Comparison of ENCODE assay signal across 24 mouse cellular contexts in genomic region chr17:46987631-46988030, GRCm38 (mm10). TPM values are rescaled to one million over a fixed set of nuclear protein-coding genes. Genes with fewer than 3 reads are reported as not detected.
DNase-seq lines count a peak whose midpoint lies in the region; ATAC-seq and TF ChIP-seq lines count a peak whose summit lies in the region.
"Had no signal": no experiment of that assay in that cellular context is flagged by ENCODE, and none has a peak within 500 bp of the region (broad histone marks: within the 10 kb centered on the region; RNA-seq: fewer than 3 reads in every experiment).

No protein-coding gene starts in this region.

- no peak for TF ChIP-seq CTCF in layer of hippocampus, adult 2 months (conservative IDR thresholded peaks at IDR 0.05)
- no peak for TF ChIP-seq CTCF in cortical plate, adult 2 months (IDR thresholded peaks at IDR 0.05; ENCODE audit: extremely low read depth, insufficient read depth, low read length)

- no peak overlapping the region for H3K4me3 ChIP-seq in layer of hippocampus, adult 2 months
- H3K4me3 ChIP-seq in cortical plate, adult 2 months (ENCODE audit: insufficient read depth, low read length): no peak overlapping the region
- no peak overlapping the region for H3K4me3 ChIP-seq in heart, embryonic 11.5 days (ENCODE audit: low read depth, low read length)
- H3K4me3 ChIP-seq: embryonic facial prominence, embryonic 13.5 days; embryonic facial prominence, embryonic 15.5 days; erythroblast, embryonic 14.5 days; forebrain, embryonic 10.5 days; forebrain, embryonic 12.5 days had no signal

- no peaks in the 10 kb centered on the region for H3K27me3 ChIP-seq in heart, embryonic 11.5 days (ENCODE audit: control insufficient read depth, insufficient read depth, low read length)
- H3K27me3 ChIP-seq: embryonic facial prominence, embryonic 13.5 days; embryonic facial prominence, embryonic 15.5 days; forebrain, embryonic 12.5 days had no signal

- H3K4me2 ChIP-seq in heart, embryonic 11.5 days: no peak overlapping the region
- H3K4me2 ChIP-seq: embryonic facial prominence, embryonic 13.5 days; embryonic facial prominence, embryonic 15.5 days; forebrain, embryonic 12.5 days had no signal

- no peaks in the 10 kb centered on the region for H3K9me3 ChIP-seq in heart, embryonic 11.5 days (replicated peaks; ENCODE audit: control insufficient read depth, low read length)
- H3K9me3 ChIP-seq: embryonic facial prominence, embryonic 13.5 days; embryonic facial prominence, embryonic 15.5 days; forebrain, embryonic 10.5 days; forebrain, embryonic 12.5 days had no signal

- H3K36me3 ChIP-seq in heart, embryonic 11.5 days (ENCODE audit: control insufficient read depth, insufficient read depth, low read length): peaks cover 39% of the 10 kb centered on the region

- no peak for TF ChIP-seq POLR2A in cortical plate, adult 2 months (IDR thresholded peaks at IDR 0.05; ENCODE audit: extremely low read depth, insufficient read depth, low read length)

- intact Hi-C loops in left cerebral cortex, postnatal 25 days (cut with DNase I): no loop called here

- H3K9ac ChIP-seq in heart, embryonic 11.5 days (ENCODE audit: low read depth, low read length): no peak overlapping the region
- H3K9ac ChIP-seq: embryonic facial prominence, embryonic 13.5 days; embryonic facial prominence, embryonic 15.5 days; forebrain, embryonic 12.5 days had no signal

- ATAC-seq in heart, embryonic 11.5 days (replicated peaks; ENCODE audit: insufficient number of reproducible peaks, low FRiP score, low TSS enrichment): no peak
- ATAC-seq: forebrain, embryonic 14.5 days; forebrain, embryonic 16.5 days had no signal

- H3K27ac ChIP-seq in layer of hippocampus, adult 2 months: peak overlapping the region; percentile 70
- H3K27ac ChIP-seq in cortical plate, adult 2 months (ENCODE audit: insufficient read depth, low read length): peak overlapping the region; percentile 79; the same call in 1 of the 2 replicates
- H3K27ac ChIP-seq in heart, embryonic 11.5 days (ENCODE audit: low read depth, low read length): no peak overlapping the region
- H3K27ac ChIP-seq: embryonic facial prominence, embryonic 13.5 days; embryonic facial prominence, embryonic 15.5 days; forebrain, embryonic 10.5 days; forebrain, embryonic 12.5 days had no signal

- DNase-seq in layer of hippocampus, adult 2 months (ENCODE audit: low spot score in 2 of 2): peak in 1 of 2 experiments; percentile 34
- DNase-seq in layer of hippocampus, adult 9-10 months (ENCODE audit: low spot score): no peak
- DNase-seq in left cerebral cortex, adult 11 months (ENCODE audit: low spot score): peak; percentile 30
- DNase-seq in left cerebral cortex, postnatal 25 days (ENCODE audit: low spot score in 2 of 2): no peak
- DNase-seq in brain, adult 2 months (ENCODE audit: low read depth, low spot score): peak; percentile 81
- no peak for DNase-seq in kidney, postnatal 25 days
- DNase-seq: adrenal gland, adult 2 months; adrenal gland, postnatal 10 days; adrenal gland, postnatal 25 days; cerebellum, adult 11-12 months; cerebellum, adult 2 months; cerebellum, adult 9-10 months; cerebellum, postnatal 10 days; cerebellum, postnatal 25 days; embryo, embryonic 11 days had no signal

- peaks cover 5% of the 10 kb centered on the region; the same call in 1 of the 2 replicates for H3K4me1 ChIP-seq in cortical plate, adult 2 months (ENCODE audit: control insufficient read depth, insufficient read depth, low read length)
- no peaks in the 10 kb centered on the region for H3K4me1 ChIP-seq in heart, embryonic 11.5 days (ENCODE audit: control insufficient read depth, insufficient read depth, low read length)
- H3K4me1 ChIP-seq: embryonic facial prominence, embryonic 13.5 days; embryonic facial prominence, embryonic 15.5 days; forebrain, embryonic 10.5 days; forebrain, embryonic 12.5 days had no signal

- WGBS in heart, embryonic 11.5 days (ENCODE audit: insufficient replicate concordance): 85% methylated on average over 3 of the region's 3 CpGs

RNA-seq across cellular contexts. Expression of gene Ubr2, which starts 22.7 kb away (rescaled TPM):
- total RNA-seq in layer of hippocampus, adult 2 months (2021): 10 to 100 TPM; 61.0 to 63.7 TPM
- total RNA-seq in left cerebral cortex, postnatal 25 days (2021): 10 to 100 TPM; 50.6 to 57.0 TPM
- polyA plus RNA-seq in cortical plate, adult 2 months (2012; rRNA removed): 35.2 and 38.1 TPM in 2 replicates
- polyA plus RNA-seq in heart, embryonic 11.5 days (2014; fragmentation: Nextera tagmentation; extraction: Ambion mirVana): 17.9 and 18.2 TPM in 2 replicates

Comparison
In these comparisons a context has a peak if more than half of its experiments do, and no peak if none do; other contexts are left out.
1. DNase-seq: peak in left cerebral cortex, adult 11 months (single experiment) and brain, adult 2 months (single experiment); none in layer of hippocampus, adult 9-10 months (single experiment), left cerebral cortex, postnatal 25 days (0 of 2) and kidney, postnatal 25 days (0 of 2).